Mouse (Mus musculus) liver, embryonic 16.5 days (tissue): ENCODE data around the gene Camsap2. TPM values are rescaled to one million over a fixed set of nuclear protein-coding genes. Genes with fewer than 3 reads are reported as not detected.

Experiments
- ATAC-seq: fragments of 200-750 bp; cut with Nextera tagmentation; 2 replicates; pipeline ENCODE4 v1.8.0; 2017; ENCODE audit warnings: low read depth, mild to moderate bottlenecking, moderate number of reproducible peaks, moderate library complexity
- H3K27ac ChIP-seq: fragments of 300-500 bp; sonication (generic); 2 replicates; pipeline ENCODE4 v1.5.1; 2014; ENCODE audit warnings: mild to moderate bottlenecking, low read length
- H3K27me3 ChIP-seq: fragments of 300-500 bp; sonication (generic); 2 replicates; pipeline ENCODE4 v1.6.1; 2014; ENCODE audit warnings: low read depth, low read length, mixed read lengths; ENCODE audit not compliant: control insufficient read depth, insufficient read depth
- H3K36me3 ChIP-seq: fragments of 300-500 bp; sonication (generic); 2 replicates; pipeline ENCODE4 v1.6.1; 2014; ENCODE audit warnings: mild to moderate bottlenecking; ENCODE audit not compliant: control insufficient read depth, insufficient read depth
- H3K4me1 ChIP-seq: fragments of 300-500 bp; sonication (generic); 2 replicates; pipeline ENCODE4 v1.6.1; 2014; ENCODE audit warnings: low read depth, low read length, mixed read lengths; ENCODE audit not compliant: control insufficient read depth
- H3K4me2 ChIP-seq: fragments of 300-500 bp; sonication (generic); 2 replicates; pipeline ENCODE4 v1.6.1; 2014; ENCODE audit warnings: low read depth, low read length, mixed read lengths
- H3K4me3 ChIP-seq: fragments of 300-500 bp; sonication (generic); 2 replicates; pipeline ENCODE4 v1.5.1; 2014; ENCODE audit warnings: low read depth, mild to moderate bottlenecking, low read length
- H3K9ac ChIP-seq: fragments of 300-500 bp; sonication (generic); 2 replicates; pipeline ENCODE4 v1.6.1; 2014; ENCODE audit warnings: low read depth, low read length
- H3K9me3 ChIP-seq: fragments of 300-500 bp; sonication (generic); replicated peaks from 2 replicates; pipeline ENCODE4 v1.6.1; 2016; ENCODE audit warnings: low read length; ENCODE audit not compliant: control insufficient read depth
- WGBS: fragments of 180-500 bp; shearing (Covaris S2); extraction: QIAGEN DNeasy Blood & Tissue Kit; methylation state at CpG from one replicate; pipeline ENCODE4 v1.1.7; 2014; ENCODE audit not compliant: insufficient replicate concordance; 5-methylcytosine and 5-hydroxymethylcytosine counted together
- polyA plus RNA-seq: library from polyadenylated mRNA; unstranded; fragments of >200 nt; fragmentation: Nextera tagmentation; extraction: Ambion mirVana; gene quantifications from 2 replicates; pipeline ENCODE4 v1.2.1, GENCODE M21; 2015

Gene Camsap2
- polyA plus RNA-seq, 1 experiment from 2014 or later, result 5.1 TPM

DNA sequence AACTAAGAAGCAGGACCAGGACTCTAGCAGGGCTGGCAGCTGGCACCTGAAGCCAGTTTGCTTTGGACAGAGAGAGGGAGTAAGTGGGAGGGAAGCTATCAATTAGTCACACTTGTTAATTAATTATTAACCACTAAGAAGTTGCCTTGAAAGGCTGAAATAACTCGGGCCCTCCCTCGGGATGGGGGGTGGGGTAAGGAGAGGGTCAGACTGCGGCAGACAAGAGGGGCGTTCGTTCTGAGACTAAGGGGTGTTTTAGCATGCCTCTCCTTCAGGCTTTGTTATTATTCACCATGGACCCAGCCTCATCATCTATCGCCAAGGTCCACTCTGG is 116.9 kb downstream of the Camsap2 start:
- Histone ChIP-seq H3K27ac (peak overlapping the region; percentile 55), H3K4me3 (no peak overlapping the region)

DNA sequence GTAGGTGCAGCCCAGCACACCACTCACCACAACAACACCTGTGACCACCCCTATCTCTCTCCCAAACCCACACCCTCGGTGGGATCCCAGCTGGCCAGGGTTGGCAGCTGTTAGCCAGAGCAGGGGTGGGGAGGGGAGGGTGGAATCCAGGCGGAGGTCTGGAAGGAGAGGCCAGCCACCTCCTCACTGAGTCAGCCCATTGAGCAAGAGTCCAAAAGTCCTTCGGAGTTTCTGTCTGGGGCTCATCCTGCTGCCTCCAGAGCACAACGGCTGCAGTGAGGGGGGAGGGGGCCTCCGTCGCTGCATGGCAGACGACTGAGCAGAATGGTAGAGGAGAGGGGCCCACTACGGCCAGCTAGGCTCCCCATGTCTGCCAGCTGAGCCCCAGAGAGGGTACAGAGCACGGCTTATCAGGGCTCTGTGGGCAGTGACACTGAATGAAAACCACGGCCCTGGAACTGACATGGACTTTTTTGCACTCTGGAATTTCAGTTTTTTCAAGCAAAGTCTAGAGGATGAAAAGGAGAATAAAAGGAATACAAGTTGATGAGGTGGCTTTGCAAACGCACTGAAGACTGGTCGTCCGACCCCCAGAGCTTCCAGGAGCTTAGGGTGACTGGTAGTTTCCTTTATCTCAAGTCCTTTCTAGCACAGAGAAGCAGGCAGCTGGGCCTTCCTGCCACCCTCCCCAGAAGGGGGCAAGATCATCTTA is 117.4 kb downstream of the Camsap2 start:
- Histone ChIP-seq H3K9me3 (no peaks in the 10 kb centered on the region), H3K27ac (peak overlapping the region; percentile 55), H3K36me3 (no peaks in the 10 kb centered on the region), H3K4me2 (peak overlapping the region; percentile 42), H3K9ac (no peak overlapping the region), H3K27me3 (peaks cover 29% of the 10 kb centered on the region), H3K4me3 (peak overlapping the region; percentile 17; the same call in 1 of the 2 replicates), H3K4me1 (peaks cover 2% of the 10 kb centered on the region; the same call in 1 of the 2 replicates)
- WGBS, result 10% methylated on average over 13 of the region's 13 CpGs
- ATAC-seq, result peak; percentile 76

More for the DNA sequence above, 116.9 kb downstream of the Camsap2 start:
- peak overlapping the region; percentile 42 for H3K4me2 ChIP-seq
- ATAC-seq, result peak; percentile 22; the same call in 1 of the 2 replicates
- peaks cover 34% of the 10 kb centered on the region for H3K27me3 ChIP-seq
- peaks cover 2% of the 10 kb centered on the region; the same call in 1 of the 2 replicates for H3K4me1 ChIP-seq
- no peak overlapping the region for H3K9ac ChIP-seq
- WGBS, result 59% methylated on average over 6 of the region's 6 CpGs
- no peaks in the 10 kb centered on the region for H3K36me3 ChIP-seq
- no peaks in the 10 kb centered on the region for H3K9me3 ChIP-seq

DNA sequence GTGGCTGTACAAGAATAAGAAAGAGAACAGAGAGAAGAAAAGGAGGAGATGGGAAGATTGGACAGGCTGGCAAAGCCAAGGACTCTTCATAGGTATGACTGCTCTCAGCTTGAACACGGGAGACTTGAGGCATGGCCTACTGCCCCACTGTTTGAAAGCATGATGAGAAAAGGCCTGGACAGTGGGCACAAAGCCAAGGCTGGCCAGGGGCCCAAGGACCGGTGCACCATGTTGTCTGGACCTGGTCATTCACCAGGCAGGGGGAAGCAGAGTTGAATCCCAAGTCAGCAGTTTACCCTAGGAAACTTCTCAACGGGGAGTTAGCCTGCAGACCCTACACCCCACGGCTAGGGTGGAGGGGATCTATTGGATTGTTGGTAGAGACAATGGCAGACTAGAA is 118.0 kb downstream of the Camsap2 start:
- H3K27me3 ChIP-seq, result peaks cover 23% of the 10 kb centered on the region
- no peak overlapping the region for H3K9ac ChIP-seq
- WGBS, result 57% methylated on average over 4 of the region's 4 CpGs
- no peak overlapping the region for H3K27ac ChIP-seq
- H3K36me3 ChIP-seq, result no peaks in the 10 kb centered on the region
- no peak overlapping the region for H3K4me2 ChIP-seq
- H3K4me3 ChIP-seq, result no peak overlapping the region
- peaks cover 2% of the 10 kb centered on the region; the same call in 1 of the 2 replicates for H3K4me1 ChIP-seq
- ATAC-seq, result 0 out of 2 replicates have a peak, but pooled peaks have one; percentile 19
- no peaks in the 10 kb centered on the region for H3K9me3 ChIP-seq

DNA sequence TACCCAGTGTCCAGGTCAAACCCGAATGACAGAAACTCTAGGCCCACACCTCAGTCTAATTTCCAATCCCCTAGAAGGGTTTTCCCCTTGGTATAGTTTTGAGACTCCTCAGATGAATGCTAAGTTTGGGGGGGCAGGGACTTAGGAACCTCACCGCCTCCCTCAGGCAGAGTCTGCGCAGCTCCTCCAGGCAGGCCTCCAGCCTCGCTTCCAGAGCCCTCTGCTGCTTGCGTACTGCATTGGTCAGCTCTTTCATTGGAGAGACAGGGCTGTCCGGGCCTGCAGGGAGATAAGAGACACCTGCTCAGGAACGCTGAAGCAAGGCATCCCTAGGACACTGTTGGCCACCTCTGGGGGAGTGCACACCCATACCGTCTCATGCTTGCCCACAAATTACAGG is 119.3 kb downstream of the Camsap2 start:
- H3K36me3 ChIP-seq, result no peaks in the 10 kb centered on the region
- no peak overlapping the region for H3K9ac ChIP-seq
- no peak overlapping the region for H3K4me2 ChIP-seq
- no peak overlapping the region for H3K27ac ChIP-seq
- H3K9me3 ChIP-seq, result no peaks in the 10 kb centered on the region
- ATAC-seq, result no peak
- 73% methylated on average over 8 of the region's 8 CpGs for WGBS
- peaks cover 2% of the 10 kb centered on the region; the same call in 1 of the 2 replicates for H3K4me1 ChIP-seq
- no peak overlapping the region for H3K4me3 ChIP-seq
- H3K27me3 ChIP-seq, result peaks cover 11% of the 10 kb centered on the region

DNA sequence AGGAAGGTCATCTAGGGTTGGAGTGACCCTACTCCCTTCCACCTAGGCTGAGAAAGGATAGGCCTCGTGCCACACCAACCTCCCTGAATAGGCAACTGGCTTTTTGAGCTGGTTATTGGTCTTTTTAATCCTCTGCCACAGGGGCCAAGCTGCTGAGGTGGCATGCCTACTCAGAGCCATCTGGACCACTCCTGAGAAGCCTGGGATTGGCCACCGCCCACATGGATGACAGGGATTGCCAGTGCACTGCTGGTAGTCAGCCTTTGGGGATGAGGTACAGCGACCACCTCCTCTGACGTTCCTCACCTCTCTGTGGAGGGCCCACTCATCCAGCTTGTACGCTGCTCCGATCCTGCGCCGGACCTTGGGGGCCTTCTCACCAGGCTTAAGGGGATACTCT is 120.1 kb downstream of the Camsap2 start:
- no peak overlapping the region for H3K4me3 ChIP-seq
- no peak for ATAC-seq
- no peak overlapping the region for H3K27ac ChIP-seq
- H3K4me2 ChIP-seq, result no peak overlapping the region
- H3K36me3 ChIP-seq, result no peaks in the 10 kb centered on the region
- no peaks in the 10 kb centered on the region for H3K9me3 ChIP-seq
- no peak overlapping the region for H3K9ac ChIP-seq
- H3K27me3 ChIP-seq, result peaks cover 3% of the 10 kb centered on the region; the same call in 1 of the 2 replicates
- peaks cover 2% of the 10 kb centered on the region; the same call in 1 of the 2 replicates for H3K4me1 ChIP-seq
- WGBS, result 80% methylated on average over 8 of the region's 8 CpGs

DNA sequence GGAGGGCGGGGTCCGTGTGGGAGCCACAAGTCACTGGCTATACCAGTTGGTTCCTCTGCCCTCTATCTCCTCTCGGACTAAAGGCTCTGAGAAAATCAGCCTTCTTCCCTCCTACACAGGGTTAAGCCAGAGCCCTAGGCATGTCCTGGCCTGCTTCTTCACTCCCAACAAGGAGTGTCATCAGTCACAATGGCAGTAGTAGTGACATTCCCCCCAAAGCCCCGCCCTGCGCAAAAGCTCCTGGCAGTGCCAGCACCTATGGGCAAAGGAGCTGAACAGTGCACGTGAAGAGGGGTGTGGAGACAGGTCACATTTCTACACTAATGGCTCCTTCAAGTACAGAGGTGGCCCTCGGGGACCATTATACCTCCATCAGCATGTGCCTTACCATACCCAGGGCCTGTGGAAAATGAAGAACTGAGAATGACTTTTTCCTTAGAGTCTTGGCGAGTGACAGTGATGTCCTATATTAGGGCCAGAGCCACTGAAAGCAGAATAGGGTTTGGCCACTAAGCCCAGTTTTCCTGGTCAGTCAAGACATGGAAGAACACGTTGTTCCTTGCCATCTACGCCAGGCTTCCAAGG is 122.1 kb downstream of the Camsap2 start:
- Histone ChIP-seq H3K4me2 (no peak overlapping the region), H3K4me3 (no peak overlapping the region), H3K9ac (no peak overlapping the region), H3K9me3 (no peaks in the 10 kb centered on the region), H3K4me1 (no peaks in the 10 kb centered on the region), H3K36me3 (no peaks in the 10 kb centered on the region), H3K27ac (no peak overlapping the region), H3K27me3 (no peaks in the 10 kb centered on the region)
- ATAC-seq, result no peak
- 68% methylated on average over 10 of the region's 10 CpGs for WGBS

DNA sequence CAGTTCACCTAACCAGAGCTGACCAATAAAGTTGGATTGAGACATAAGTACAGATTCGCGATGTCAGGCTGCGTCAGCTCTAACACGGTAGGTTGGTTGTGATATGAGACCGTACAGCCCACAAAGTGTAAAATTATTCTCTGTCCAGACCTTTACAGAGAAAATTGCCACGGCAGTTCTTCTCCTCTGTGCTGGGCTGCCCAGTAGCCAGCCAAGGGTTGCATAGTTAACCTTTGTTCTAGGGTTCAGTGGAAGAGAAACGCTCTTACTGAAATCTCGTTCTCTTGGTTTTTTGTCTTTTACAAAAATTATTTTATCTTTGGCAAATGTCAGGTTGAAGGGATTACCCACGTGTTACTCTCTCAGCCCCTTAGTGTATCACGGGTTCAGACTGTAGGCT is 123.5 kb downstream of the Camsap2 start:
- no peak for ATAC-seq
- Histone ChIP-seq H3K4me1 (no peaks in the 10 kb centered on the region), H3K27ac (no peak overlapping the region), H3K9me3 (no peaks in the 10 kb centered on the region), H3K9ac (no peak overlapping the region), H3K4me2 (no peak overlapping the region), H3K27me3 (no peaks in the 10 kb centered on the region), H3K4me3 (no peak overlapping the region), H3K36me3 (no peaks in the 10 kb centered on the region)
- WGBS, result 61% methylated on average over 10 of the region's 10 CpGs

DNA sequence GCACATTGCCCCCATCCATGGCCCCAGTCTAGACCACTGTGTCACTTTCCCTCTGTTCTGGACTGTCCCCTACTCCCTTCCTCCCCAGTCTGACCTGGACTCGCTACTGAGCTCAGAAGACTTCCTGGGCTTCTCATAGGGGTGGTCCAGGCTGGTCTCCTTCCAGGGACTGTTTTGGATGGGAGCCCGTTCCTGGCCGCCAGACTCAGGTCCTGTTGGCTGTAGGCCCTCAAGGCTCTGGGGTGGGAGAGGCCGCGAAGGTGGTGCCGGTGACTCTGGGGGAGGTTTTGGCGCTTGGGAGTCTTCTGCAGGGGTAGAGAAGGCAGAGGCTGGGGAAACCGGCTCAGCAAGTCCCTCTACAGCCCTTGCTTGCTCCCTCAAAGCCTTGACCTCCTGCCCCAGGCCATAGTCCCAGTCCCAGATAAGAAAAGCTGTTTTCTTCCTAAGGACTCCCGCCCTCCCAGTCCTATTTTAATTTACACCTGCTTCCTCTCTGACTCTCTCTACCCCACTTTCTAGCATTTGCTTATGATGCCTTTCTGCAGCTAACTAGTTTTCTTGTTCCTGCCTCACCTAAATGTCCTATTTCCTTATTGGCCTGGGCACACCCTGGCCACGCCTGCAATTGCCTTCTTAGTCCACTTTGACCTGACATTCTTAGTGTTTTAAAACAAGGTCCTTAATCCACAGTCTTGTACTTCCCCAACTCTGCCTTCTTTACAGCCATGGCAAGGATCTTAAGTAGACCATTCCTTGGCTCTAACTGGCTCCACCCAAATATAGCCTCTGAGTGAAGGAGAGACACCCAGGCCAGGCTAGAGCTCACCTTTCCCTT is 125.7 kb downstream of the Camsap2 start:
- WGBS, result 66% methylated on average over 10 of the region's 10 CpGs
- Histone ChIP-seq H3K4me3 (no peak overlapping the region), H3K27me3 (no peaks in the 10 kb centered on the region), H3K4me2 (no peak overlapping the region), H3K4me1 (no peaks in the 10 kb centered on the region), H3K9me3 (no peaks in the 10 kb centered on the region), H3K36me3 (no peaks in the 10 kb centered on the region), H3K27ac (no peak overlapping the region), H3K9ac (no peak overlapping the region)
- ATAC-seq, result no peak
